Mouse (Mus musculus): Measurements from ENCODE around the gene Xrra1. TPM values are rescaled to one million over a fixed set of nuclear protein-coding genes. Genes with fewer than 3 reads are reported as not detected.
"Not testable (repeated sequence)": the region's sequence is repeated elsewhere in the genome, so short reads cannot be mapped to it uniquely, and the experiment has no call there.

Gene Xrra1
- 0.24 and 0.31 TPM in 2 replicates for polyA plus RNA-seq (2016; fragmentation: Nextera tagmentation; extraction: Ambion mirVana)

- Histone ChIP-seq H3K36me3 (peaks cover 27% of the 10 kb centered on the region), H3K4me1 (peaks cover 28% of the 10 kb centered on the region), H3K27ac (peak within 1 kb of the TSS; percentile 95), H3K9me3 (no peaks in the 10 kb centered on the region), H3K27me3 (ENCODE audit: insufficient read depth, poor library complexity, severe bottlenecking) (no peaks in the 10 kb centered on the region), H3K4me3 (peak within 1 kb of the TSS; percentile 85)
- DNase-seq (ENCODE audit: low spot score), result peak; percentile 100
- WGBS, result under 1% methylated on average over 42 of the region's 42 CpGs
Measured at GRCm38 (mm10) chr7:99858813-99859585, at the start of gene Xrra1. TSS of gene Xrra1 (plus strand) at chr7:99859116.

GRCm38 (mm10) chr7:99810814-99811213 is 48.1 kb upstream of the Xrra1 start:
- no peaks in the 10 kb centered on the region for H3K9me3 ChIP-seq
- H3K27ac ChIP-seq, result no peak overlapping the region
- H3K4me1 ChIP-seq, result no peaks in the 10 kb centered on the region
- 91% methylated on average over 2 of the region's 2 CpGs for WGBS
- peaks cover 20% of the 10 kb centered on the region; the same call in 1 of the 2 replicates for H3K36me3 ChIP-seq
- DNase-seq (ENCODE audit: low spot score), result peak; percentile 67
- H3K4me3 ChIP-seq, result no peak overlapping the region
- H3K27me3 ChIP-seq (ENCODE audit: insufficient read depth, poor library complexity, severe bottlenecking), result no peaks in the 10 kb centered on the region

GRCm38 (mm10) chr7:99811661-99812060 is 47.3 kb upstream of the Xrra1 start:
- H3K4me1 ChIP-seq, result no peaks in the 10 kb centered on the region
- peaks cover 20% of the 10 kb centered on the region; the same call in 1 of the 2 replicates for H3K36me3 ChIP-seq
- H3K4me3 ChIP-seq, result no peak overlapping the region
- H3K9me3 ChIP-seq, result no peaks in the 10 kb centered on the region
- peak; percentile 5 for DNase-seq (ENCODE audit: low spot score)
- no peak overlapping the region for H3K27ac ChIP-seq
- no peaks in the 10 kb centered on the region for H3K27me3 ChIP-seq (ENCODE audit: insufficient read depth, poor library complexity, severe bottlenecking)
- 90% methylated on average over 4 of the region's 4 CpGs for WGBS

- peak; percentile 76 for DNase-seq (ENCODE audit: low spot score)
- H3K27me3 ChIP-seq (ENCODE audit: insufficient read depth, poor library complexity, severe bottlenecking), result no peaks in the 10 kb centered on the region
- H3K4me3 ChIP-seq, result no peak overlapping the region
- no peak overlapping the region for H3K27ac ChIP-seq
- peaks cover 4% of the 10 kb centered on the region; the same call in 1 of the 2 replicates for H3K4me1 ChIP-seq
- no peaks in the 10 kb centered on the region for H3K9me3 ChIP-seq
- WGBS, result 80% methylated on average over 11 of the region's 11 CpGs
- peaks cover 20% of the 10 kb centered on the region; the same call in 1 of the 2 replicates for H3K36me3 ChIP-seq
Measured at GRCm38 (mm10) chr7:99813394-99813793, 45.5 kb upstream of the Xrra1 start.

GRCm38 (mm10) chr7:99818181-99818725 is 40.7 kb upstream of the Xrra1 start:
- not testable (repeated sequence) for H3K9me3 ChIP-seq; DNase-seq (ENCODE audit: low spot score); H3K27ac ChIP-seq; H3K27me3 ChIP-seq (ENCODE audit: insufficient read depth, poor library complexity, severe bottlenecking); H3K4me3 ChIP-seq
- WGBS, result 9% methylated on average over 9 of the region's 9 CpGs
- Histone ChIP-seq H3K4me1 (peaks cover 15% of the 10 kb centered on the region), H3K36me3 (peaks cover 13% of the 10 kb centered on the region; the same call in 1 of the 2 replicates)

DNA sequence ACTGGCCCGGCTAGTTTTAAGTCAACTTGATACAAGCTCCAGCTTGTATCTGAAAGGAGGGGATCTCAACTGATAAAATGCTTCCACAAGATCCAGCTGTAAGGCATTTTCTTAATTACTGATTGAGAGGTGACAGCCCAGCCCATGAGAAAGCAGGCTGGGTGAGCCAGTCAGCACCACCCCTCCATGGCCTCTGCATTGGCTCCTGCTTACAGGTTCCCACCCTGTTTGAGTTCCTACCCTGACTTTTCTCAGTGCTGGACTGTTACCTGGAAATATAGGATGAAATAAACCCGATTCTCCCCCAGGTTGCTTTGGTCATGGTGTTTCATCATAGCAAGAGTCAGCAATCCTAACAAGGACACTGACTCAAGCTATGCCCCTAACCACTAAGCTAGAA is 37.0 kb upstream of the Xrra1 start:
- Histone ChIP-seq H3K36me3 (peaks cover 7% of the 10 kb centered on the region; the same call in 1 of the 2 replicates), H3K27ac (peak overlapping the region; percentile 57; the same call in 1 of the 2 replicates), H3K9me3 (no peaks in the 10 kb centered on the region), H3K27me3 (ENCODE audit: insufficient read depth, poor library complexity, severe bottlenecking) (no peaks in the 10 kb centered on the region), H3K4me1 (peaks cover 37% of the 10 kb centered on the region), H3K4me3 (no peak overlapping the region)
- no peak for DNase-seq (ENCODE audit: low spot score)
- WGBS, result 53% methylated on average over 2 of the region's 2 CpGs

DNA sequence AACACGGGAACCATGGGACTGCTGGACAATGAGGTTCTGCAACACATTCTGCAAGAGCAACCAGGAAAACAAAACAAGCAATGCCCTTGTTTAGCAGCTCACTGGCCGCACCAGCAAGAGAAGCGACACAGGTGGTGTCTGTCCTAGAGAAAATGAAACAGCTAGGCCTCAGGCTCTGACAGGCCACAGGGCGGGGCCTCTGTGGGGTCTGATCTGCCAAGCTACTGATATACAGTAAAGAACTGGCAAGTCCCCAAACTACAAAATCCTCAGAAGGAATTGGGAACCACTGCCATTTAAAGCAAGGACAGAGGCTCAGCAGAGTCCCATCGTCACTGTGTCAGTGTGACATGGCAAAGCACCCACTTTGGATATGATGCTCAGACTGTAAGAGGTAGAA is 36.5 kb upstream of the Xrra1 start:
- no peak overlapping the region for H3K4me3 ChIP-seq
- H3K27ac ChIP-seq, result peak overlapping the region; percentile 57; the same call in 1 of the 2 replicates
- 76% methylated on average over 5 of the region's 5 CpGs for WGBS
- no peaks in the 10 kb centered on the region for H3K27me3 ChIP-seq (ENCODE audit: insufficient read depth, poor library complexity, severe bottlenecking)
- H3K9me3 ChIP-seq, result no peaks in the 10 kb centered on the region
- DNase-seq (ENCODE audit: low spot score), result peak; percentile 81
- H3K4me1 ChIP-seq, result peaks cover 37% of the 10 kb centered on the region
- H3K36me3 ChIP-seq, result peaks cover 7% of the 10 kb centered on the region; the same call in 1 of the 2 replicates

DNA sequence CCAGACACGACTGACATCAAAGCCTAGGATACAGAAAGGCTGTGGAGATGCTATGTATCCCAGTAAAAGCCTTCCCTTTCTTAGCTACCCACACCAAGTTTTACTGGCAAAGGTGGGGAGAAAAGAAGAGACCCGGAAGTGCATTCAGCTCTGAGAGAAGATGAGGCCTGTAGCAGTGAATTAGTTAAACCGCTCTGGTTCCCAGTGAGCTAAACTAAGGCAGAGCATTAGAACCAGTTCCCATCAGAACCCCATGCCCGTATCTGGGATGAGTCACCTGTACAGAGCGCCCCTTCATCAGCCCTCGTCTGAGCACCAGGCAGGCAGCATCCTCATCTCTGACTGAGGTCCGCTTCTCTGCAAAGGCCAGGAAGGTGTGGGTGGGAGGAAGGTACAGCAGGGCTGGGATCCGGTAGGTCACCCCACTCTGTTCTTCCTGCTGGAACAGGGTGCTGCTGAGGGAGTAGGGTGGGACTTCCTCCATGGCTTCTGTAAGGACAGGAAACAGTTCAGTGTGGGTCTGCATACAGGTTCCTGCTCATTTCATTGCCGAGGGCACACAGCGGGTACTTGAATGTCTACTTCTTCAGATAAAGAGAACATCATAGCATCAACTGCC is 35.8 kb upstream of the Xrra1 start:
- Histone ChIP-seq H3K4me3 (no peak overlapping the region), H3K27me3 (ENCODE audit: insufficient read depth, poor library complexity, severe bottlenecking) (no peaks in the 10 kb centered on the region), H3K4me1 (peaks cover 39% of the 10 kb centered on the region), H3K36me3 (peaks cover 7% of the 10 kb centered on the region; the same call in 1 of the 2 replicates), H3K9me3 (no peaks in the 10 kb centered on the region), H3K27ac (peak overlapping the region; percentile 57; the same call in 1 of the 2 replicates)
- DNase-seq (ENCODE audit: low spot score), result no peak
- 81% methylated on average over 10 of the region's 10 CpGs for WGBS

DNA sequence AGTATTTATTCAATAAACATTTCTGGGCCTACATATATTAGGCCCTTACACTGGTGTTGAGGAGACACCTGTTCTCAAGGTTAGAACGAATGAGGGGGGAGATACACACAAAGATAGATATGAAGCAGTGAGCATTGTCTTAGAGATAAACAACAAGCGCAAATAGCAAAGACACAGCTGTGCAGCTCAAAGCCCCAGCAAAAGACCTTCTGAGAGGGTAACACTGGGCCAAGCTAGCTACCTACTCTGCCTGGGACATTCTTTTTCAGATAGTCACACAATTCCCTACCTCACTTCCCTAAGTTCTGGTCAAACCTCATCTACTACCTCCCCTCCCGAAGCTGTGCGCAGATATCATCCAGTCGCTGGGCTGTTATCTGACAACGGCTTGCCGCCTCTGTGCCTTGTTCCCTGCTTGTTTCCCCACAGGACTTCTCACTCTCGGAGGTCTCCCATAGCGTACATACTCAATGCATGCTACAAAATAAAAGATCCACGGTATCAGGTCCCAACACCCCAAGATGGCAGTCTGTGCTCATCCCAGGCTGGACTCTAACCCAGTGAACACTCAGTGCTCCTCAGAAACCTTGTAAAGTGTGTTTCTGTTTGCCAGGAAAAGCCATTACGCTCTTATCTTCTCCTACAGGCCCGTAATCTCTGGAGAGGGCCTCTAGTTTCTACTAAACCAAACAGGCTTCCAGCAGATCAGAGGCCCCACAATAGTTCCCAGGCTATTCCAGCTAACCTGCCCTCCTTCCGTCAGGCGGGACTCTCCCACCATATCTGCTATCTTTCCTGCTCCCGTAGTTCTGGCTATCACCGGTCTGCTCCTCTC is 34.0 kb upstream of the Xrra1 start:
- H3K36me3 ChIP-seq, result peaks cover 7% of the 10 kb centered on the region; the same call in 1 of the 2 replicates
- no peak for DNase-seq (ENCODE audit: low spot score)
- peak overlapping the region; percentile 35 for H3K4me3 ChIP-seq
- WGBS, result 25% methylated on average over 16 of the region's 16 CpGs
- H3K4me1 ChIP-seq, result peaks cover 42% of the 10 kb centered on the region
- no peaks in the 10 kb centered on the region for H3K27me3 ChIP-seq (ENCODE audit: insufficient read depth, poor library complexity, severe bottlenecking)
- H3K27ac ChIP-seq, result peak overlapping the region; percentile 77
- no peaks in the 10 kb centered on the region for H3K9me3 ChIP-seq

GRCm38 (mm10) chr7:99825511-99825910 is 33.4 kb upstream of the Xrra1 start:
- H3K4me3 ChIP-seq, result peak overlapping the region; percentile 35
- peaks cover 7% of the 10 kb centered on the region; the same call in 1 of the 2 replicates for H3K36me3 ChIP-seq
- H3K27me3 ChIP-seq (ENCODE audit: insufficient read depth, poor library complexity, severe bottlenecking), result no peaks in the 10 kb centered on the region
- H3K4me1 ChIP-seq, result peaks cover 42% of the 10 kb centered on the region
- H3K27ac ChIP-seq, result peak overlapping the region; percentile 77
- DNase-seq (ENCODE audit: low spot score), result no peak
- H3K9me3 ChIP-seq, result no peaks in the 10 kb centered on the region
- 44% methylated on average over 9 of the region's 9 CpGs for WGBS

DNA sequence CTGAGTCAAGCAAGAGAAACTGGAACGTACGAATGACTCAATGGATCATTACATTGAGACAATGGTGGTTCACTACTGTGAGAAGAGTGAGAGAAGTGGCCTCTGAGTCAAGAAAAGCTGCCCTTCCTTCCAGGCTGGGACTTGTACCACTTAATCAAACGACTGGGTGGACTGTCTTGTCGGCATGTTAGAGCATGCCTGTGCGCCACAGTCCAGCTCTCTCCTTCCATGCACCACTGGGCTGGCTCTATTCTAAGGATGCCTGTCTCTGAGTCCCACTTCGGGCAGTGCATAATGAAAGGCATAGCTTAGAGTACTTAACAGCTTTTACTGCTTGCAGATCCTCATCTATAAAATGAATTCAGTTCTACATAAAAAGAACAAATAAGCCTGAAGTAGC is 32.8 kb upstream of the Xrra1 start:
- Histone ChIP-seq H3K27me3 (ENCODE audit: insufficient read depth, poor library complexity, severe bottlenecking) (no peaks in the 10 kb centered on the region), H3K4me1 (peaks cover 42% of the 10 kb centered on the region), H3K4me3 (no peak overlapping the region; the same call in 1 of the 2 replicates), H3K27ac (peak overlapping the region; percentile 77), H3K9me3 (no peaks in the 10 kb centered on the region), H3K36me3 (peaks cover 7% of the 10 kb centered on the region; the same call in 1 of the 2 replicates)
- 55% methylated on average over 6 of the region's 6 CpGs for WGBS
- no peak for DNase-seq (ENCODE audit: low spot score)

- under 1% methylated on average over 26 of the region's 26 CpGs for WGBS
- H3K27ac ChIP-seq, result peak within 1 kb of the TSS; percentile 93
Measured at GRCm38 (mm10) chr7:99828083-99828570, 30.8 kb upstream of the Xrra1 start, which contains the start of gene Neu3. TSS of gene Neu3 (minus strand) at chr7:99828417.

More at GRCm38 (mm10) chr7:99828083-99828570, 30.8 kb upstream of the Xrra1 start, which contains the start of gene Neu3:
- H3K4me1 ChIP-seq, result peaks cover 31% of the 10 kb centered on the region
- H3K9me3 ChIP-seq, result no peaks in the 10 kb centered on the region
- H3K27me3 ChIP-seq (ENCODE audit: insufficient read depth, poor library complexity, severe bottlenecking), result no peaks in the 10 kb centered on the region
- peak; percentile 98 for DNase-seq (ENCODE audit: low spot score)
- H3K4me3 ChIP-seq, result peak within 1 kb of the TSS; percentile 75
- peaks cover under 1% of the 10 kb centered on the region; the same call in 1 of the 2 replicates for H3K36me3 ChIP-seq
